Mouse (Mus musculus): Measurements from ENCODE around the gene Eif4g3. TPM values are rescaled to one million over a fixed set of nuclear protein-coding genes. Genes with fewer than 3 reads are reported as not detected.

The Eif4g3 gene
- total RNA-seq, 2 experiments from 2014 or later: 115 to 117 TPM

- DNase-seq (ENCODE audit: low spot score): no peak
Measured at GRCm38 (mm10) chr4:137984746-137985145, 8.1 kb upstream of the Eif4g3 start.

GRCm38 (mm10) chr4:137989426-137989825, 3.4 kb upstream of the Eif4g3 start:
- no peak for DNase-seq (ENCODE audit: low spot score)

- DNase-seq (ENCODE audit: low spot score): no peak
Measured at GRCm38 (mm10) chr4:137990433-137990832, 2.4 kb upstream of the Eif4g3 start.

- no peak for DNase-seq (ENCODE audit: low spot score)
Measured at GRCm38 (mm10) chr4:137991240-137991639, 1.6 kb upstream of the Eif4g3 start.

GRCm38 (mm10) chr4:137993291-137993758, 503 bp downstream of the Eif4g3 start:
- DNase-seq (ENCODE audit: low spot score): peak; percentile 100

- DNase-seq (ENCODE audit: low spot score): no peak
Measured at GRCm38 (mm10) chr4:137993821-137994561, 1.2 kb downstream of the Eif4g3 start.

- no peak for DNase-seq (ENCODE audit: low spot score)
Measured at GRCm38 (mm10) chr4:137994562-137995336, 1.9 kb downstream of the Eif4g3 start.

- peak; percentile 53 for DNase-seq (ENCODE audit: low spot score)
Measured at GRCm38 (mm10) chr4:137995399-137995798, 2.6 kb downstream of the Eif4g3 start.

- DNase-seq (ENCODE audit: low spot score): no peak
Measured at GRCm38 (mm10) chr4:137998232-137998631, 5.4 kb downstream of the Eif4g3 start.

GRCm38 (mm10) chr4:138000682-138001081, 7.9 kb downstream of the Eif4g3 start:
- peak; percentile 88 for DNase-seq (ENCODE audit: low spot score)

GRCm38 (mm10) chr4:138003909-138004610, 11.2 kb downstream of the Eif4g3 start:
- no peak for DNase-seq (ENCODE audit: low spot score)

- DNase-seq (ENCODE audit: low spot score): no peak
Measured at GRCm38 (mm10) chr4:138005781-138006180, 13.0 kb downstream of the Eif4g3 start.

GRCm38 (mm10) chr4:138006951-138007613, 14.3 kb downstream of the Eif4g3 start:
- DNase-seq (ENCODE audit: low spot score): no peak

GRCm38 (mm10) chr4:138008646-138009045, 15.8 kb downstream of the Eif4g3 start:
- no peak for DNase-seq (ENCODE audit: low spot score)

- no peak for DNase-seq (ENCODE audit: low spot score)
Measured at GRCm38 (mm10) chr4:138009786-138010502, 17.1 kb downstream of the Eif4g3 start.

- DNase-seq (ENCODE audit: low spot score): no peak
Measured at GRCm38 (mm10) chr4:138013723-138014479, 21.1 kb downstream of the Eif4g3 start.

- DNase-seq (ENCODE audit: low spot score): no peak
Measured at GRCm38 (mm10) chr4:138015966-138016365, 23.1 kb downstream of the Eif4g3 start.

GRCm38 (mm10) chr4:138017085-138017637, 24.3 kb downstream of the Eif4g3 start:
- DNase-seq (ENCODE audit: low spot score): no peak

GRCm38 (mm10) chr4:138018011-138018410, 25.2 kb downstream of the Eif4g3 start:
- DNase-seq (ENCODE audit: low spot score): no peak

GRCm38 (mm10) chr4:138020231-138020630, 27.4 kb downstream of the Eif4g3 start:
- peak; percentile 60 for DNase-seq (ENCODE audit: low spot score)

All from gastrocnemius, adult 18-20 months (tissue).